ENCODE assay signal across 11 mouse cellular contexts in genomic region chr13:9446448-9447115, GRCm38 (mm10).
DNase-seq lines count a peak whose midpoint lies in the region; ATAC-seq and TF ChIP-seq lines count a peak whose summit lies in the region.
"Had no signal": no experiment of that assay in that cellular context is flagged by ENCODE, and none has a peak within 500 bp of the region (broad histone marks: within the 10 kb centered on the region; RNA-seq: fewer than 3 reads in every experiment).

No protein-coding gene starts in this region.

- intact Hi-C loops in heart, adult 2 months (cut with DNase I), result no loop called here
- intact Hi-C loops in left cerebral cortex, postnatal 10 days (cut with DNase I), result no loop called here

- 60% methylated on average over 4 of the region's 4 CpGs for WGBS in heart, adult 2 months
- WGBS in hindbrain, embryonic 10.5 days, result over 99% methylated on average over 4 of the region's 4 CpGs

- no peak for TF ChIP-seq CTCF in heart, adult 2 months (IDR thresholded peaks at IDR 0.05)

- no peak overlapping the region for H3K4me3 ChIP-seq in heart, adult 2 months
- H3K4me3 ChIP-seq in hindbrain, embryonic 10.5 days, result no peak overlapping the region

- TF ChIP-seq POLR2A in heart, adult 2 months (IDR thresholded peaks at IDR 0.05; ENCODE audit: insufficient read depth, low read depth, low read length), result 0 out of 2 replicates have a peak, but pooled peaks have one; percentile 30

- peaks cover 8% of the 10 kb centered on the region for H3K4me1 ChIP-seq in heart, adult 2 months (ENCODE audit: control insufficient read depth, insufficient read depth, low read length)
- no peaks in the 10 kb centered on the region for H3K4me1 ChIP-seq in hindbrain, embryonic 10.5 days (replicated peaks)

- ATAC-seq in erythroid progenitor cell, adult 5-6 weeks (replicated peaks; ENCODE audit: low FRiP score, poor library complexity, severe bottlenecking), result no peak

- no peak overlapping the region for H3K9ac ChIP-seq in heart, adult 2 months (ENCODE audit: low read depth, low read length)

- peak; percentile 71 for TF ChIP-seq EP300 in heart, adult 2 months (IDR thresholded peaks at IDR 0.05; ENCODE audit: insufficient read depth, low read depth, low read length)

- H3K79me2 ChIP-seq in heart, adult 2 months (replicated peaks; ENCODE audit: control insufficient read depth, insufficient read depth, low read length), result no peaks in the 10 kb centered on the region; the same call in none of the 2 replicates

- H3K36me3 ChIP-seq in heart, adult 2 months (ENCODE audit: control insufficient read depth, insufficient read depth, low read length), result peaks cover 35% of the 10 kb centered on the region
- H3K36me3 ChIP-seq in hindbrain, embryonic 10.5 days, result no peaks in the 10 kb centered on the region

- H3K27ac ChIP-seq in heart, adult 2 months, result peak overlapping the region; percentile 76
- H3K27ac ChIP-seq in hindbrain, embryonic 10.5 days, result no peak overlapping the region
- H3K27ac ChIP-seq: kidney, postnatal 0 days; macrophage had no signal

- DNase-seq in Muller cell, postnatal 12 days (ENCODE audit: inconsistent ontology term), result peak; percentile 77
- DNase-seq in cerebellum, adult 9-10 months, result peak; percentile 53
- peak; percentile 57 to 81 for DNase-seq in heart, adult 2 months
- peak; percentile 76 for DNase-seq in heart, postnatal 4 days
- DNase-seq in adrenal gland, adult 18-20 months (ENCODE audit: low spot score in 2 of 2), result no peak
- no peak for DNase-seq in hindbrain, embryonic 10.5 days (ENCODE audit: low spot score)
- DNase-seq in left cerebral cortex, postnatal 10 days (ENCODE audit: extremely low spot score in 1 of 2, low spot score in 2 of 2), result no peak
- DNase-seq: right cerebral cortex, adult 18-20 months had no signal

- H3K27me3 ChIP-seq in heart, adult 2 months (ENCODE audit: control insufficient read depth, insufficient read depth, low read length), result no peaks in the 10 kb centered on the region
- H3K27me3 ChIP-seq in hindbrain, embryonic 10.5 days (ENCODE audit: insufficient read depth, poor library complexity, severe bottlenecking), result no peaks in the 10 kb centered on the region

- no peaks in the 10 kb centered on the region for H3K9me3 ChIP-seq in hindbrain, embryonic 10.5 days

Comparison
In these comparisons a context has a peak if more than half of its experiments do, and no peak if none do; other contexts are left out.
1. DNase-seq: peak in Muller cell, postnatal 12 days (single experiment), cerebellum, adult 9-10 months (single experiment), heart, adult 2 months (2 of 2) and heart, postnatal 4 days (single experiment); none in adrenal gland, adult 18-20 months (0 of 2), hindbrain, embryonic 10.5 days (single experiment) and left cerebral cortex, postnatal 10 days (0 of 2).